Mouse (Mus musculus) embryonic facial prominence, embryonic 11.5 days (tissue): ENCODE results near the gene Ntrk1. TPM values are rescaled to one million over a fixed set of nuclear protein-coding genes. Genes with fewer than 3 reads are reported as not detected.
A peak's percentile ranks its signal among the peaks of the same experiment; 100 is the strongest.

ENCODE experiments used
- ATAC-seq: fragments of 200-750 bp; cut with Nextera tagmentation; replicated peaks from 2 replicates; pipeline ENCODE4 v1.8.0; 2017; ENCODE audit warnings: low read depth; ENCODE audit not compliant: insufficient number of reproducible peaks, low FRiP score, low TSS enrichment
- DNase-seq: peaks from one replicate; pipeline ENCODE4 v3.0.0-alpha.2; 2015; ENCODE audit warnings: low spot score
- H3K27ac ChIP-seq: fragments of 300-500 bp; sonication (generic); replicated peaks from 2 replicates; pipeline ENCODE4 v1.5.1; 2014; ENCODE audit warnings: mild to moderate bottlenecking, low read depth, low read length, control low read depth
- H3K27me3 ChIP-seq: fragments of 300-500 bp; sonication (generic); 2 replicates; pipeline ENCODE4 v1.6.1; 2014; ENCODE audit warnings: mild to moderate bottlenecking, low read length, moderate library complexity, mixed read lengths; ENCODE audit not compliant: control insufficient read depth, insufficient read depth
- H3K36me3 ChIP-seq: fragments of 300-500 bp; sonication (generic); replicated peaks from 2 replicates; pipeline ENCODE4 v1.6.1; 2014; ENCODE audit warnings: low read depth, mild to moderate bottlenecking, low read length, moderate library complexity, mixed read lengths; ENCODE audit not compliant: control insufficient read depth, insufficient read depth
- H3K4me1 ChIP-seq: fragments of 300-500 bp; sonication (generic); 2 replicates; pipeline ENCODE4 v1.6.1; 2014; ENCODE audit warnings: low read length, mixed read lengths; ENCODE audit not compliant: control insufficient read depth, insufficient read depth
- H3K4me2 ChIP-seq: fragments of 300-500 bp; sonication (generic); 2 replicates; pipeline ENCODE4 v1.6.1; 2014; ENCODE audit warnings: low read depth, mild to moderate bottlenecking, control low read depth, low read length, moderate library complexity
- H3K4me3 ChIP-seq: fragments of 300-500 bp; sonication (generic); 2 replicates; pipeline ENCODE4 v1.5.1; 2014; ENCODE audit warnings: low read depth, low read length, control low read depth
- H3K9ac ChIP-seq: fragments of 300-500 bp; sonication (generic); replicated peaks from 2 replicates; pipeline ENCODE4 v1.6.1; 2014; ENCODE audit warnings: mild to moderate bottlenecking, control low read depth, low read length
- H3K9me3 ChIP-seq: fragments of 300-500 bp; sonication (generic); replicated peaks from 2 replicates; pipeline ENCODE4 v1.6.1; 2016; ENCODE audit warnings: mild to moderate bottlenecking, low read length, inconsistent platforms, mixed read lengths; ENCODE audit not compliant: control insufficient read depth
- WGBS: fragments of 180-500 bp; shearing (Covaris S2); extraction: QIAGEN DNeasy Blood & Tissue Kit; methylation state at CpG from one replicate; pipeline ENCODE4 v1.1.7; 2014; 5-methylcytosine and 5-hydroxymethylcytosine counted together
- polyA plus RNA-seq: library from polyadenylated mRNA; unstranded; fragments of >200 nt; fragmentation: Nextera tagmentation; extraction: Ambion mirVana; gene quantifications from 2 replicates; pipeline ENCODE4 v1.2.1, GENCODE M21; 2014

Ntrk1 gene
- polyA plus RNA-seq, 1 experiment from 2014 or later = 7.4 TPM

DNA sequence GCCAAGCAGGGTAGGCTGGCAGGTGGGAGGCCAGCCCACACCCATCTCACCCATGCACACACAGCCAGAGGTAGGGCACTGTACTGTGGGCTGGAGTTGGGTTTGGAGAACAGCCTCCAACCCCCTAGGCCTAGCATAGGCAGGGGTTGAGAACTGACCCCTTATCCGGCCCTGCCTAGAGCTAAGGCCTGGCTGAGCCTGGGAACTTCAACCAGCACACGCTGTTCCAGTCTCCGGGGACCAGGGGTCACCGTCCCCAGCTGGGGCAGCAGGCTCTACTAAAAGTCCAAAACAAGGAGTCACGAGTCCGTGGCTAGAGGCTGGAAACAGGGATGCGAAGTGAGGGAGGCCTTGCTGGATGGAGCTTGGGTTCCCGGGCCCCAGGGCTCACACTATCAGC is 27.2 kb downstream of the Ntrk1 start:
- Histone ChIP-seq H3K4me1 (peaks cover 12% of the 10 kb centered on the region), H3K4me2 (peak overlapping the region; percentile 23), H3K9me3 (no peaks in the 10 kb centered on the region), H3K36me3 (no peaks in the 10 kb centered on the region), H3K27ac (no peak overlapping the region), H3K27me3 (peaks cover 2% of the 10 kb centered on the region; the same call in 1 of the 2 replicates), H3K9ac (peak overlapping the region; percentile 19; the same call in 1 of the 2 replicates), H3K4me3 (peak overlapping the region; percentile 36; the same call in 1 of the 2 replicates)
- no peak for ATAC-seq
- no peak for DNase-seq
- WGBS = 51% methylated on average over 8 of the region's 8 CpGs

DNA sequence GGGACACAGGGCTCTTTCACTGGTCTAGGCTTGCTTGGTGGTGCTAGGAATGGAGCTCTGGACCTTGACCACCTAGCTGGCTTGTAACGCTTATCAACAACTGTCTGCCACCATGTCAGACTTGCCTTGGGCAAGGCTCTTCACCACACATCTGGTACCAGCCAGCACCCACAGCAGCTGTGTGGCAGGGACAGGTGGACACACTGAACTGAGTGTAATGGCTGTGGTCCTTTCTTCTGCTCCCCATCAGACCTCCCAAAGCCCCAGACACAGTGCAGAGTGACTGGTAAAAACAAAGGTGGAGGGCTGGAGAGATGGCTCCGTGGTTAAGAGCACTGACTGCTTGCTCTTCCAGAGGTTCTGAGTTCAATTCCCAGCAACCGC is 28.7 kb downstream of the Ntrk1 start:
- no peak overlapping the region for H3K4me2 ChIP-seq
- H3K27me3 ChIP-seq = no peaks in the 10 kb centered on the region; the same call in 1 of the 2 replicates
- no peak overlapping the region for H3K4me3 ChIP-seq
- H3K9me3 ChIP-seq = no peaks in the 10 kb centered on the region
- H3K36me3 ChIP-seq = no peaks in the 10 kb centered on the region
- H3K4me1 ChIP-seq = peaks cover 15% of the 10 kb centered on the region
- ATAC-seq = no peak
- no peak overlapping the region; the same call in 1 of the 2 replicates for H3K27ac ChIP-seq
- no peak for DNase-seq
- 71% methylated on average over 3 of the region's 3 CpGs for WGBS
- no peak overlapping the region for H3K9ac ChIP-seq

DNA sequence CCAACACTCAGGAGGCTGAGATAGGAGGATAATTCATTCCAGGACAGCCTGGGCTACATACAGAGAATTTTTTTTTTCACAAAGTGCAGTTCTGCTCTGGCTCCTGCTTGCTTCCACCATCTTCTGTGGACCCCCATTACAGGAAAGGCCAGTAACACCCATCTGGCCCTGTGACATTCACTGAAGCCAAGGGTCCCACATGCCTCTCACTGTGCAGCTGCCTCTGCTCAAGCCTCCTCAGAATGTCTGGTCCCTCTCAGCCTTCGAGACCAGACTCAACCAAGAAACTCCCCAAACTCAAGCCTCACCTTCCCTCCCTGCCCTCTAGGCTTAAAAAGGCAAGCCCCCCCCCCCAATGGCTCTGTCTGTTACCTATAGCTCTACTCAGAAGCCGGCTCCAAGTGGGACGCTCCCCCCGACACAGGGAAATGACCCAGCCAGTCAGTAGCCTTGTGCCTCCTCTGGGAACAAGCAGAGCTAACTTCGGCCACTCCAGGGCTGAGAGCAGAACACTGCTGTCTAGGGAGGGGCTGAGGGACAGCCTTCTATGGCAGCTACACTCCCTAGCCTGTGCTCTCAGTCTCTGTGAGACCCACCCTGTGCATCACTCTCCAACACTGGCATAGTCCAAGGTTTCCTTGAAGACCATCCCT is 29.2 kb downstream of the Ntrk1 start:
- ATAC-seq = no peak
- no peaks in the 10 kb centered on the region for H3K36me3 ChIP-seq
- H3K9me3 ChIP-seq = no peaks in the 10 kb centered on the region
- no peak overlapping the region for H3K4me3 ChIP-seq
- no peaks in the 10 kb centered on the region; the same call in 1 of the 2 replicates for H3K27me3 ChIP-seq
- H3K27ac ChIP-seq = peak overlapping the region; percentile 68
- 72% methylated on average over 5 of the region's 5 CpGs for WGBS
- H3K4me2 ChIP-seq = no peak overlapping the region
- no peak overlapping the region for H3K9ac ChIP-seq
- no peak for DNase-seq
- peaks cover 15% of the 10 kb centered on the region for H3K4me1 ChIP-seq

DNA sequence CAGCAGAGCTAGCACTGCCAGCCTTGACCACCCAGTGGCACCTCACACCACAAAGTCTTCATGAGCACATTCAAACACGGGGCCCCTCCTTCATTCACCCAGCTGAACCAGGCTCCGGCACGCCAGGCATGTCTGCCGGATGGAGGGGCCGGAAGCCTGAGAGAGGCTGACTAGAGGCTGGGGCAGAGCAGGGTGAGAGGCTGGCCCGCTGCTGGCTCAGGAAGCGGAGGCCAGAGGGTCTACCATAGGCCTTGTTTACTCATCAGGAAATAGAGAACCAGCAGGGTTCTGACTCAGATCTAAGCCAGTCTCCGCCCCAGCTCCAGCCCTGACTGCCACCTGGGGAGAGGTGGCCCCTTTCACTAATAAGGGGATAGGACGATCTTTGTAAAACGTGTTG is 29.9 kb downstream of the Ntrk1 start:
- WGBS = 15% methylated on average over 10 of the region's 10 CpGs
- H3K27me3 ChIP-seq = no peaks in the 10 kb centered on the region; the same call in 1 of the 2 replicates
- H3K9ac ChIP-seq = peak overlapping the region; percentile 13; the same call in 1 of the 2 replicates
- peak overlapping the region; percentile 68 for H3K27ac ChIP-seq
- no peak overlapping the region for H3K4me3 ChIP-seq
- H3K9me3 ChIP-seq = no peaks in the 10 kb centered on the region
- H3K4me2 ChIP-seq = peak overlapping the region; percentile 13; the same call in 1 of the 2 replicates
- no peaks in the 10 kb centered on the region for H3K36me3 ChIP-seq
- H3K4me1 ChIP-seq = peaks cover 15% of the 10 kb centered on the region
- DNase-seq (peak; percentile 57), ATAC-seq (no peak)

DNA sequence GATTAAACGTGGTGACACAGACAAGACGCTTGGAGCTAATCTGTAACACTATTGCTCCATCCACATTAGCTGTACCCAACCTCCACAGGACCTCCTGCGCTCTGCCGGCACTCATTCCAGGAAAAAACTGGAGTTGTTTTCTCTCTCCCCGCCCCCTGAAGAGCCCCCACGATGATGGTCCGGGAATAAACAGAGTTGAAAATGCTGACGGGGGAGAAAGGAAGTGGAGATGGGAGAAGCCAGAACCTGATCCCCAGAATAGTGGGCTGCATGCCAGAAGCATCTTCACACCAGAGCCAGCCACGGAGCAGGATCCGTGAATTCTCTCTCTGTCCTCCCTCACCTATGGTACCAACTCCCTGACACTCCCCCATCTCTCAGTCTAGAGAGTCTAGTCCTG is 30.5 kb downstream of the Ntrk1 start:
- peak overlapping the region; percentile 68 for H3K27ac ChIP-seq
- no peak for DNase-seq
- H3K27me3 ChIP-seq = no peaks in the 10 kb centered on the region; the same call in 1 of the 2 replicates
- peaks cover 15% of the 10 kb centered on the region for H3K4me1 ChIP-seq
- peak overlapping the region; percentile 13 for H3K4me2 ChIP-seq
- no peaks in the 10 kb centered on the region for H3K9me3 ChIP-seq
- H3K4me3 ChIP-seq = no peak overlapping the region
- H3K9ac ChIP-seq = peak overlapping the region; percentile 13; the same call in 1 of the 2 replicates
- H3K36me3 ChIP-seq = no peaks in the 10 kb centered on the region
- 27% methylated on average over 10 of the region's 10 CpGs for WGBS
- no peak for ATAC-seq

DNA sequence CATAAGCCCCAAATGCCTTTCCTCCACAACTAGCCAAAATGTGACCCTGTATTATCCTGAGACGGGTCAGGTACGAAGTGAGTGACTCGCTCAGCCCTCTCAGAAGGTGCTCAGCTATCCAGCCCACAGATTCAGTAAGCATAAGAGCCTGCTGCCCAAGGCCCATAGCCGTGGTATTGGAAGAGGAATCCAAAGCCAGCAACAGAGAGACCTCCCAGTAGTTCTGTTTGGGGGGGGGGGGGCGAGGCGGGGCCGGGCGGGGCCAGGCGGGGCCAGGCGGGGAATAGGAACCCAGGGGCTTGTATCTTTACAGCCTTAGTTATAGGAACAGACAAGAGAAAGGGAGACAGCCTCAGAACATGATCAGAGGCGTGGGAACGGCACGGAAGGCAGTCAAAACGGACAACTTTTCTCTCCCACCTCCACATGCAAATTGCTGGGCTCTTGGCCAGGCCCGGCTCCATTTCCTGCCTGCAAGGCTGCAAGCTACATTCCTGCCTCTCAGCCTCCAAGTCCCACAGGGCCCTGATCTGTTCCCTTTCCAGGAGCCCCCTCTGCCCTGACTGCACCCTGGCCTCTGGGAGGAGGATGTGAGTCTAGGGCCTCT is 31.2 kb downstream of the Ntrk1 start:
- H3K4me1 ChIP-seq = peaks cover 17% of the 10 kb centered on the region
- peak overlapping the region; percentile 23 for H3K9ac ChIP-seq
- H3K9me3 ChIP-seq = no peaks in the 10 kb centered on the region
- peak overlapping the region; percentile 68 for H3K27ac ChIP-seq
- H3K4me2 ChIP-seq = peak overlapping the region; percentile 13
- DNase-seq (peak; percentile 63), ATAC-seq (no peak)
- H3K27me3 ChIP-seq = no peaks in the 10 kb centered on the region; the same call in 1 of the 2 replicates
- 9% methylated on average over 15 of the region's 15 CpGs for WGBS
- no peaks in the 10 kb centered on the region for H3K36me3 ChIP-seq
- H3K4me3 ChIP-seq = no peak overlapping the region

DNA sequence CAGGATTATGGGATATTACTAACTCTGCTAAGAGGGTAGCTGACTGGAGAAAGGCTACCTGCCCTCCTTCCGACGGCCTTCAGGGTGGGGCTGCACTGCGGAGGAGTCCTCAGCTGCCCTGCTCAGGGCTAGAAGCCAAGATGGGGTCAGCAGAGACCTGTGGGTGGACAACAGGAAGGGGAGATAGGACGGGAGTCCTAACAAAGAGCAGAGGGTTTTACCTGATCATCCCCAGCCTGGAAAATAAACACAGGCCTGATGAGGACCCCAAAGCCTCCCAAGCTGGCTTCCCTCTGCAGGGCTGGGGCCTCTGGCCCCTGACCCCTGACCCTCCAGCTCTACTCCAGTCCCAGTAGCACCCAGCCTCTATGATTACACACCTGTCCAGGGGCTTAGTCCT is 31.8 kb downstream of the Ntrk1 start:
- H3K9me3 ChIP-seq = no peaks in the 10 kb centered on the region
- peak overlapping the region; percentile 68 for H3K27ac ChIP-seq
- WGBS = 46% methylated on average over 4 of the region's 4 CpGs
- H3K27me3 ChIP-seq = no peaks in the 10 kb centered on the region; the same call in 1 of the 2 replicates
- DNase-seq (no peak), ATAC-seq (no peak)
- H3K4me3 ChIP-seq = no peak overlapping the region
- H3K9ac ChIP-seq = peak overlapping the region; percentile 3; the same call in 1 of the 2 replicates
- H3K4me2 ChIP-seq = peak overlapping the region; percentile 13; the same call in 1 of the 2 replicates
- H3K4me1 ChIP-seq = peaks cover 17% of the 10 kb centered on the region
- H3K36me3 ChIP-seq = no peaks in the 10 kb centered on the region
